ENCODE assay signal across 8 mouse cellular contexts in the genomic region with DNA sequence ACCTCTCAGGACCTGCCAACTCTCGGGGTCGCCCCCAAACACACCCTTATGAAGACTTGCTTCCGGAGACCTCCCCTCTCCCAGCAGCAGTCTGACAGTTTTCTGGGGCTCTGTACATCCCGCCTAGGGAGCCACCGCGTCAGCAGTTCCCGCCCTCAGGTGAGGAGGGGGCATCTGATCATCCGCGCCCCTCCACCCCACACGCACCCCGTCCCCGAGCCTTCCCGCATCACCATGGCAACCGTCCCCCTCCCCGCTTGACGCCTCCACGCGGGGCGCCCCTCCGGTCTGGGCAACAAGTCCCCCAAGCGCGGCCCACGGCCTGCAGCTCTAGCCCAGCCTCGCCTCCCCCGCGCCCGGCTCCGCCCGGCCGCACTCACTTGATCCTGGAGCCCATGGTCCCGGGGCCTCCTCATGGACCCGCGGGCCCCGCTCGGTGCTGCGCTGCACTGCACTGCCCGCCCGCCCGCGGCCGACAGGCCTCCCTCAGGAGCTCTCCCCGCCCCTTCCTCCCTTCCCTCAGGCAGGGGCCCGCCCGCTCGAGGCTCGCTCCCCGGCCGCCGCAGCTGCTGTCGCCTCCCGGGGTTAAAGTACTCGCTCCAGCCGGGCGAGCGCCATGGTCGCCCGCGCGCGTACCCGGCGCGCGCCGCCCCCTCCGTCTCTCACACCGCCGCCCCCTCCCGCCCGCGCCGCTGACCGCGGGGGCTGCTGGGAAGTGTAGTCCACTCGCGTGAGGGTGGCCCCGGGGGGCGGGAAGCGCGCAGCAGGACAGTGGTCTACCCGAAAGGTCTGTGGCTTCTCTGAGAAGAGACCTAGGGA. TPM values are rescaled to one million over a fixed set of nuclear protein-coding genes. Genes with fewer than 3 reads are reported as not detected.
DNase-seq lines count a peak whose midpoint lies in the region; ATAC-seq and TF ChIP-seq lines count a peak whose summit lies in the region.

Gene Dennd1a (minus strand): TSS at position 658 of the 819 bp plus-strand sequence.

- no peak for TF ChIP-seq CTCF in bone marrow, adult 2 months (IDR thresholded peaks at IDR 0.05; ENCODE audit: control insufficient read depth, insufficient read depth, low read length)

- H3K4me1 ChIP-seq in bone marrow, adult 2 months (ENCODE audit: control insufficient read depth, insufficient read depth, low read length): peaks cover 1% of the 10 kb centered on the region; the same call in 1 of the 2 replicates
- H3K4me1 ChIP-seq in embryonic facial prominence, embryonic 15.5 days: peaks cover 22% of the 10 kb centered on the region
- H3K4me1 ChIP-seq in kidney, embryonic 14.5 days (ENCODE audit: control insufficient read depth, insufficient read depth, low read length): 0 out of 2 replicates have a peak, but pooled peaks cover 9% of the 10 kb centered on the region
- H3K4me1 ChIP-seq in limb, embryonic 15.5 days: peaks cover 16% of the 10 kb centered on the region; the same call in 1 of the 2 replicates

- ATAC-seq in embryonic facial prominence, embryonic 15.5 days (ENCODE audit: insufficient number of reproducible peaks, low FRiP score, low TSS enrichment, low read depth): peak; percentile 95
- ATAC-seq in kidney, embryonic 14.5 days (ENCODE audit: low FRiP score, low TSS enrichment): peak; percentile 98
- ATAC-seq in limb, embryonic 15.5 days (ENCODE audit: insufficient number of reproducible peaks, low FRiP score, low TSS enrichment, low read depth): peak; percentile 95

- no peaks in the 10 kb centered on the region for H3K27me3 ChIP-seq in embryonic facial prominence, embryonic 15.5 days
- no peaks in the 10 kb centered on the region for H3K27me3 ChIP-seq in kidney, embryonic 14.5 days (ENCODE audit: control insufficient read depth, insufficient read depth, low read length)
- no peaks in the 10 kb centered on the region for H3K27me3 ChIP-seq in limb, embryonic 15.5 days

- no peaks in the 10 kb centered on the region for H3K36me3 ChIP-seq in embryonic facial prominence, embryonic 15.5 days
- H3K36me3 ChIP-seq in kidney, embryonic 14.5 days (ENCODE audit: control insufficient read depth, insufficient read depth, low read length): no peaks in the 10 kb centered on the region
- no peaks in the 10 kb centered on the region for H3K36me3 ChIP-seq in limb, embryonic 15.5 days

- peak within 1 kb of the TSS; percentile 85 for H3K9ac ChIP-seq in embryonic facial prominence, embryonic 15.5 days
- peak within 1 kb of the TSS; percentile 86 for H3K9ac ChIP-seq in kidney, embryonic 14.5 days (ENCODE audit: low read depth, low read length)
- peak within 1 kb of the TSS; percentile 82 for H3K9ac ChIP-seq in limb, embryonic 15.5 days

- H3K27ac ChIP-seq in bone marrow, adult 2 months (ENCODE audit: control insufficient read depth, insufficient read depth, low read depth, low read length, poor library complexity): peak within 1 kb of the TSS; percentile 86
- peak within 1 kb of the TSS; percentile 87 for H3K27ac ChIP-seq in embryonic facial prominence, embryonic 15.5 days (replicated peaks)
- peak within 1 kb of the TSS; percentile 90 for H3K27ac ChIP-seq in kidney, embryonic 14.5 days (ENCODE audit: low read depth, low read length)
- peak within 1 kb of the TSS; percentile 89 for H3K27ac ChIP-seq in limb, embryonic 15.5 days

- no peaks in the 10 kb centered on the region for H3K9me3 ChIP-seq in embryonic facial prominence, embryonic 15.5 days (replicated peaks)
- H3K9me3 ChIP-seq in kidney, embryonic 14.5 days (ENCODE audit: control insufficient read depth, low read length): no peaks in the 10 kb centered on the region
- no peaks in the 10 kb centered on the region for H3K9me3 ChIP-seq in limb, embryonic 15.5 days

- peak within 1 kb of the TSS; percentile 68 for H3K4me2 ChIP-seq in embryonic facial prominence, embryonic 15.5 days (replicated peaks)
- H3K4me2 ChIP-seq in kidney, embryonic 14.5 days (replicated peaks; ENCODE audit: low read depth, low read length): peak within 1 kb of the TSS; percentile 68
- peak within 1 kb of the TSS; percentile 77 for H3K4me2 ChIP-seq in limb, embryonic 15.5 days

- peak; percentile 53; the same call in 1 of the 2 replicates for TF ChIP-seq POLR2A in bone marrow, adult 2 months (IDR thresholded peaks at IDR 0.05; ENCODE audit: borderline replicate concordance, control insufficient read depth, low read depth, low read length)

- peak; percentile 80 for DNase-seq in 416B (ENCODE audit: low read depth)
- DNase-seq in heart, adult 9 months (ENCODE audit: low spot score in 2 of 2): peak; percentile 87 to 91
- peak; percentile 45 to 61 for DNase-seq in monocyte, adult 2 months (ENCODE audit: low read depth in 1 of 2, low spot score in 2 of 2)
- peak; percentile 85 to 87 for DNase-seq in spleen, postnatal 36 days (ENCODE audit: low spot score in 2 of 2)

- H3K4me3 ChIP-seq in bone marrow, adult 2 months (replicated peaks; ENCODE audit: control insufficient read depth, low read depth, low read length): peak within 1 kb of the TSS; percentile 83
- H3K4me3 ChIP-seq in embryonic facial prominence, embryonic 15.5 days (replicated peaks): peak within 1 kb of the TSS; percentile 89
- peak within 1 kb of the TSS; percentile 83 for H3K4me3 ChIP-seq in kidney, embryonic 14.5 days (ENCODE audit: low read length)
- peak within 1 kb of the TSS; percentile 89 for H3K4me3 ChIP-seq in limb, embryonic 15.5 days

- WGBS in bone marrow, adult 2 months: 1% methylated on average over 81 of the region's 81 CpGs
- WGBS in embryonic facial prominence, embryonic 15.5 days: under 1% methylated on average over 80 of the region's 81 CpGs
- under 1% methylated on average over 77 of the region's 81 CpGs for WGBS in kidney, embryonic 14.5 days
- WGBS in limb, embryonic 15.5 days: under 1% methylated on average over 73 of the region's 81 CpGs

RNA-seq across cellular contexts. Expression of gene Dennd1a, which starts in this region (rescaled TPM):
- polyA plus RNA-seq in bone marrow, adult 2 months (2011; ENCODE audit: insufficient read depth, insufficient read length, low replicate concordance, missing spikeins): 11.1 and 22.9 TPM in 2 replicates
- polyA plus RNA-seq in embryonic facial prominence, embryonic 15.5 days (2015; fragmentation: Nextera tagmentation; extraction: Ambion mirVana): 15.8 and 16.4 TPM in 2 replicates
- 10.6 and 12.6 TPM in 2 replicates for polyA plus RNA-seq in kidney, embryonic 14.5 days (2014; fragmentation: Nextera tagmentation; extraction: Ambion mirVana)
- 13.0 and 15.1 TPM in 2 replicates for polyA plus RNA-seq in limb, embryonic 15.5 days (2015; fragmentation: Nextera tagmentation; extraction: Ambion mirVana)

Comparison
In these comparisons a context has a peak if more than half of its experiments do, and no peak if none do; other contexts are left out.
1. Peak in every context shown above with its lines: DNase-seq, ATAC-seq, H3K4me3 ChIP-seq and H3K27ac ChIP-seq.